Mouse (Mus musculus) embryo, embryonic 10 days (tissue): Measurements from ENCODE around the gene Trim9.

Experiments
- DNase-seq: peaks from one replicate; pipeline ENCODE4 v3.0.0-alpha.2; 2015; ENCODE audit warnings: low spot score

The Trim9 gene

GRCm38 (mm10) chr12:70251210-70251884, 96.1 kb downstream of the Trim9 start:
- DNase-seq, result no peak

- no peak for DNase-seq
These were observed 97.7 kb downstream of the Trim9 start for GRCm38 (mm10) chr12:70249616-70250157.

- DNase-seq, result no peak
These were observed 99.5 kb downstream of the Trim9 start for GRCm38 (mm10) chr12:70247683-70248474.

GRCm38 (mm10) chr12:70242550-70242949, 104.9 kb downstream of the Trim9 start:
- no peak for DNase-seq

GRCm38 (mm10) chr12:70239741-70240140, 107.7 kb downstream of the Trim9 start:
- no peak for DNase-seq

- DNase-seq, result no peak
These were observed 108.8 kb downstream of the Trim9 start for GRCm38 (mm10) chr12:70238604-70239003.

GRCm38 (mm10) chr12:70234938-70235484, 112.4 kb downstream of the Trim9 start:
- peak; percentile 90 for DNase-seq

GRCm38 (mm10) chr12:70234411-70234810, 113.0 kb downstream of the Trim9 start:
- peak; percentile 90 for DNase-seq

- no peak for DNase-seq
These were observed 113.6 kb downstream of the Trim9 start for GRCm38 (mm10) chr12:70233637-70234315.

GRCm38 (mm10) chr12:70232020-70232544, 115.3 kb downstream of the Trim9 start:
- no peak for DNase-seq

- no peak for DNase-seq
These were observed 116.1 kb downstream of the Trim9 start, which contains the start of gene Pygl for GRCm38 (mm10) chr12:70231294-70231693. Gene Pygl (minus strand): TSS chr12:70231488.

GRCm38 (mm10) chr12:70228155-70228554, 119.3 kb downstream of the Trim9 start:
- DNase-seq, result no peak

GRCm38 (mm10) chr12:70227121-70227932, 120.1 kb downstream of the Trim9 start:
- DNase-seq, result peak; percentile 79

- DNase-seq, result no peak
These were observed 120.8 kb downstream of the Trim9 start for GRCm38 (mm10) chr12:70226655-70227054.

- DNase-seq, result no peak
These were observed 124.1 kb downstream of the Trim9 start for GRCm38 (mm10) chr12:70223331-70223730.

- no peak for DNase-seq
These were observed 126.0 kb downstream of the Trim9 start for GRCm38 (mm10) chr12:70221425-70221824.

- no peak for DNase-seq
These were observed 128.4 kb downstream of the Trim9 start for GRCm38 (mm10) chr12:70218795-70219540.

GRCm38 (mm10) chr12:70216229-70216800, 131.1 kb downstream of the Trim9 start:
- DNase-seq, result no peak

- DNase-seq, result no peak
These were observed 133.1 kb downstream of the Trim9 start for GRCm38 (mm10) chr12:70214281-70214680.

GRCm38 (mm10) chr12:70213601-70214000, 133.8 kb downstream of the Trim9 start:
- DNase-seq, result no peak
